Mouse (Mus musculus): ENCODE measurements around the gene Ngdn.

- TF ChIP-seq POLR2A (IDR thresholded peaks at IDR 0.05; ENCODE audit: borderline replicate concordance, control insufficient read depth, low read depth, low read length) (no peak), CTCF (IDR thresholded peaks at IDR 0.05; ENCODE audit: control insufficient read depth, insufficient read depth, low read length) (no peak)
These were observed 47.4 kb downstream of the Ngdn start for GRCm38 (mm10) chr14:55062626-55063025.

Data from bone marrow, adult 2 months (tissue).